Mouse (Mus musculus): ENCODE results near the gene Gm9913. TPM values are rescaled to one million over a fixed set of nuclear protein-coding genes. Genes with fewer than 3 reads are reported as not detected.

Gm9913 gene
- polyA plus RNA-seq, 1 experiment: not detected

DNA sequence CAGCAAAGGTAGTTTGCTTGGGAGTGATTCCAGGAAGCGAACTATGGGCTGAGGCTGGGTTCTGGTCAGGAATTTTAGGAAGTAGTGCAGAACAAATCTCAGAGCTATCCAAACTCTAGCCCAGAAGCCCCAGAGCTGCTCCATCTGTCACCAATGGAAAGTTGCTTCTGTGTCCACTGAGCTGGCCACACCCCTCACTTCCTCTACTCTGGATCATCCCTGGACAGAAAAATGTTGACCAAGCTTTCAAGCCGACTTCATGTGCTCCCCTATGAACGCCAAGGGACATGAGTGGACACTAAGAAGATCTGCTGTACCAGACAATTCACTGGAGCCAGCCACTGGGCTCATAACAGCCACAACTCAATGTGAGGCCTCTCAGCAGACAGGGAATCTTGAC, 28.7 kb upstream of the Gm9913 start:
- H3K27ac ChIP-seq (ENCODE audit: control insufficient read depth, insufficient read depth, low read depth, low read length, poor library complexity): no peak overlapping the region
- H3K4me3 ChIP-seq (replicated peaks; ENCODE audit: control insufficient read depth, low read depth, low read length): no peak overlapping the region
- 77% methylated on average over 3 of the region's 3 CpGs for WGBS
- TF ChIP-seq CTCF (IDR thresholded peaks at IDR 0.05; ENCODE audit: control insufficient read depth, insufficient read depth, low read length) (no peak), POLR2A (IDR thresholded peaks at IDR 0.05; ENCODE audit: borderline replicate concordance, control insufficient read depth, low read depth, low read length) (no peak)
- H3K4me1 ChIP-seq (ENCODE audit: control insufficient read depth, insufficient read depth, low read length): no peaks in the 10 kb centered on the region

DNA sequence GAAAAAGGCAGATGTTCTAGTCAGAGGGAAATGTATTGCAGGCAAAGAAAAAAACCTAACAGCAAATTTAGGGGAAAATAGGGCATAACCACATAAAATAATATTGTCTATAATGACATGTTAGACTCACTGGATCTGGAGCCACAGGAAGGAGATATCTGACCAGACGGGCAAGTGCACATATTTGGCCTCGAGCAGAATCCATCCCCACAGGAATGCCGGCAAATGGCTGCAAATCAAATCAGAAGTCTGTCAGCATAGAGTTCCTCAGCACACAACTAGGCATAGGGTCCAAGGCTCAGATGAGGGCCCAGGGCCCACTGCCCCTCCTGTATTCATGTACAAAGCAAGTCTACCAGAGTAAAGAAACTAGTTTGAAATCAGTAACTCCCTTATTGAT, 27.5 kb upstream of the Gm9913 start:
- no peaks in the 10 kb centered on the region for H3K4me1 ChIP-seq (ENCODE audit: control insufficient read depth, insufficient read depth, low read length)
- no peak overlapping the region for H3K4me3 ChIP-seq (replicated peaks; ENCODE audit: control insufficient read depth, low read depth, low read length)
- TF ChIP-seq POLR2A (IDR thresholded peaks at IDR 0.05; ENCODE audit: borderline replicate concordance, control insufficient read depth, low read depth, low read length) (no peak), CTCF (IDR thresholded peaks at IDR 0.05; ENCODE audit: control insufficient read depth, insufficient read depth, low read length) (no peak)
- H3K27ac ChIP-seq (ENCODE audit: control insufficient read depth, insufficient read depth, low read depth, low read length, poor library complexity): no peak overlapping the region
- 91% methylated on average over 3 of the region's 3 CpGs for WGBS

DNA sequence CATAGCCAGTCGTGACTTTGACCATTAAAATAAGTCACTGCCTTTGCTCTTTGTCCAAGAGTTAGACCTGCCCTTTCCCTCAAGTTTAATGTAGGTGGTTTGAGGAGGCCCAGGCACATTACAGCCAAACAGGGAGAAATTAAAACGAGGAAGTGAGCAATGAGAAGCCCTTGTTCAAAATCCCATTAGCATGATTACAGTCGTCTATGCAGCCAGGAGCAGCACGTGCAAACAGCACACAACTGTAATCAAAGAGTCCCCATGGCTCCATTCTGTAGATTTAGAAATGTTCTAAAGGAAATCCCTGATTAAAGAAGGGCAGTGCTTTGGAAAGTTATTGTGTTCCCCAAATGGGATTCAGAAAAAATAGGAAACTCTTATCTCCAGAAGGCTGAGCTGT, 26.2 kb upstream of the Gm9913 start:
- Histone ChIP-seq H3K27ac (ENCODE audit: control insufficient read depth, insufficient read depth, low read depth, low read length, poor library complexity) (no peak overlapping the region), H3K4me3 (replicated peaks; ENCODE audit: control insufficient read depth, low read depth, low read length) (no peak overlapping the region), H3K4me1 (ENCODE audit: control insufficient read depth, insufficient read depth, low read length) (no peaks in the 10 kb centered on the region)
- WGBS: 32% methylated on average over 4 of the region's 4 CpGs
- TF ChIP-seq POLR2A (IDR thresholded peaks at IDR 0.05; ENCODE audit: borderline replicate concordance, control insufficient read depth, low read depth, low read length): no peak
- no peak for TF ChIP-seq CTCF (IDR thresholded peaks at IDR 0.05; ENCODE audit: control insufficient read depth, insufficient read depth, low read length)

DNA sequence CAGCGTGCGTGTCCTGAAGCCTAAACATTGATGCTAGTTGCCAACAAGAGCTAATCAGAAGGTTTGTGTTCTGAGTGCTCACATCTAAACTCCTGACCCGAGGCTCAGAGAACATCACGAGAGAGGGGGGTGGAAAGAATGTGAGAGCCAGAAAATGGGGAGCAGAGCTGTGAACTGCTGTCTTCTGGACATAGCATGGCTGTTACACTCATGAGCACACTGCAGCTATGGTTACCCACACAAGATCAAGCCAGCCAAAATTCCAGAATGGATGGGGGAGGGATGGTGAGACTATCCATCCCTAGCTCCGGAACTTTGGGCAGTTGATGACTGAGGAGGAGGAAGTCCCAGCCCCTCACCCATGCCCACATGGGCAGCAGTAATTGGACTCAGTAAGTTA, 24.8 kb upstream of the Gm9913 start:
- no peak overlapping the region for H3K4me3 ChIP-seq (replicated peaks; ENCODE audit: control insufficient read depth, low read depth, low read length)
- WGBS: 80% methylated on average over 5 of the region's 5 CpGs
- TF ChIP-seq CTCF (IDR thresholded peaks at IDR 0.05; ENCODE audit: control insufficient read depth, insufficient read depth, low read length): no peak
- no peak for TF ChIP-seq POLR2A (IDR thresholded peaks at IDR 0.05; ENCODE audit: borderline replicate concordance, control insufficient read depth, low read depth, low read length)
- no peaks in the 10 kb centered on the region for H3K4me1 ChIP-seq (ENCODE audit: control insufficient read depth, insufficient read depth, low read length)
- no peak overlapping the region for H3K27ac ChIP-seq (ENCODE audit: control insufficient read depth, insufficient read depth, low read depth, low read length, poor library complexity)

DNA sequence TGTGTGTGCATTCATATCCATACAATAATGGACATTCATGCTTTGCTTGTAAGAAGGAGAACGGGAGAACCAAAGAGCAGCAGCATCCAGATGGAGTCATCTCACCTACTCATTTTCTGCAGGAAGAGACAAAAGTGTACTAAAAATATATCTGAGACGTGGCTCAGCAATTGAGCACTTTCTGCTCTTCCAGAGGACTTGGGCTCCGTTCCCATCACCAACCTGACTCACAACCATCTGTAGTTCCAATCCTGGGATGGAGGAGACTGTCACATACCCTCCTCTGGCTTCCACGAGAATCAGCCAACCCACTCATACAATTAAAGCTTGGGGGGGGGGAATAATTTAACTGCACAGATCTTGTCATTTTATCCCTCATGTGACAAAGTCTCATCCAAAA, 23.8 kb upstream of the Gm9913 start:
- H3K4me3 ChIP-seq (replicated peaks; ENCODE audit: control insufficient read depth, low read depth, low read length): no peak overlapping the region
- no peaks in the 10 kb centered on the region for H3K4me1 ChIP-seq (ENCODE audit: control insufficient read depth, insufficient read depth, low read length)
- WGBS: 72% methylated on average over 4 of the region's 4 CpGs
- no peak overlapping the region for H3K27ac ChIP-seq (ENCODE audit: control insufficient read depth, insufficient read depth, low read depth, low read length, poor library complexity)
- TF ChIP-seq POLR2A (IDR thresholded peaks at IDR 0.05; ENCODE audit: borderline replicate concordance, control insufficient read depth, low read depth, low read length) (no peak), CTCF (IDR thresholded peaks at IDR 0.05; ENCODE audit: control insufficient read depth, insufficient read depth, low read length) (no peak)

DNA sequence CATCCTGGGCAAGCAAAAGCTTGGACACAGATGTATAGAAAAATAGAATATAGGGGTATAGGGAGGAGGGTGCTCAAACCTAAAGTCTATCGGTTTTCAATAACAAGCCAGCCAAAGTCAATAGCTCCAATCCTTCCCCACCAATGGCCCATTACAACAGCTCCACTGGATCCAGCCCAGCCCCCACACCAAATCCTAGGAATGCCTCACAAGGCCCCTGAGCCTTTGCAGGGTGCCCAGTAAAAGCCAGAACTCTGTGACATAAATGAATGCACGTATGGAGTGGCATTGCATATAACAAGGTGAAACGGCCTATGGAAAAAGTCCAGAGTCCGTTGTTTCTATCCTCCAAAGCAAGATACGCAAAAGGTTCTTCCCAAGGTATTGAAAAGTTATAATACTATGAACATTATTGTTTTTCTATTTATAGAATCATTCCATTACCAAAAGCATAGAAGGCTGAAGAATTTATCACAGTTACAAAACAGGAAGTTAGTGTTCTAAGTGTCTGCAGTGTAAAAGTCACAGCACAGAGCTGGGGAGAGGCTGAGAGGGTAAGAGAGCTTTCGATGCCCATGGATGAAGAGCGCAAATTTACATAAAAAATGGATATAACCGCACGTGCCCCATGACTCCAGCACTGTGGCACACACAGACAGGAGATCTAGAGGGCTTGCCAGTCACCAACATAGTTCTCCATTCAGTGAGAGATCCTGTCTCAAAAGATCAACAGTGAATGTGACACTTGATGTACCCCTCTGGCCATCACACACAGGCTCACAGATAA, 23.2 kb upstream of the Gm9913 start:
- Histone ChIP-seq H3K27ac (ENCODE audit: control insufficient read depth, insufficient read depth, low read depth, low read length, poor library complexity) (no peak overlapping the region), H3K4me3 (replicated peaks; ENCODE audit: control insufficient read depth, low read depth, low read length) (no peak overlapping the region), H3K4me1 (ENCODE audit: control insufficient read depth, insufficient read depth, low read length) (no peaks in the 10 kb centered on the region)
- 63% methylated on average over 9 of the region's 9 CpGs for WGBS
- TF ChIP-seq CTCF (IDR thresholded peaks at IDR 0.05; ENCODE audit: control insufficient read depth, insufficient read depth, low read length): no peak
- TF ChIP-seq POLR2A (IDR thresholded peaks at IDR 0.05; ENCODE audit: borderline replicate concordance, control insufficient read depth, low read depth, low read length): no peak

DNA sequence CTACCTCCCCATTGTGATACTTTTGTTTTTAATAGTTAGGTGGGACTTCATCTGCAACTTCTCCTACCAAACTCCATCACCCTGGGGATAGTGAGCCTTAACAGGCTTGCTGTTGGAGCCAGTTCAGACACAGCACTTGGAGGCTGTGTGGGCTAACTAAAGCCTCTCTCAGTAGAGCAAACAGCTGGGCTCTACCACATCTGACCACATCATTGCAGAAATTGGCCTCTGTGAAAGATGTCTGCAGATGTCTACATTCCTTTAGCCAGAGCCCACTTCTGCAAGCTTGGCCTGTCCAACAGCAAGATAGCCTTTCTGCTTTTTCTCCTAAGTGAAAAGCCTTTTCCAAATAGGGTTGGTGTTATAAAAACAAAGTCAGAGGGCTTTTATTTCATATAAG, 20.7 kb upstream of the Gm9913 start:
- Histone ChIP-seq H3K4me1 (ENCODE audit: control insufficient read depth, insufficient read depth, low read length) (no peaks in the 10 kb centered on the region), H3K27ac (ENCODE audit: control insufficient read depth, insufficient read depth, low read depth, low read length, poor library complexity) (no peak overlapping the region), H3K4me3 (replicated peaks; ENCODE audit: control insufficient read depth, low read depth, low read length) (no peak overlapping the region)
- TF ChIP-seq CTCF (IDR thresholded peaks at IDR 0.05; ENCODE audit: control insufficient read depth, insufficient read depth, low read length) (no peak), POLR2A (IDR thresholded peaks at IDR 0.05; ENCODE audit: borderline replicate concordance, control insufficient read depth, low read depth, low read length) (no peak)

DNA sequence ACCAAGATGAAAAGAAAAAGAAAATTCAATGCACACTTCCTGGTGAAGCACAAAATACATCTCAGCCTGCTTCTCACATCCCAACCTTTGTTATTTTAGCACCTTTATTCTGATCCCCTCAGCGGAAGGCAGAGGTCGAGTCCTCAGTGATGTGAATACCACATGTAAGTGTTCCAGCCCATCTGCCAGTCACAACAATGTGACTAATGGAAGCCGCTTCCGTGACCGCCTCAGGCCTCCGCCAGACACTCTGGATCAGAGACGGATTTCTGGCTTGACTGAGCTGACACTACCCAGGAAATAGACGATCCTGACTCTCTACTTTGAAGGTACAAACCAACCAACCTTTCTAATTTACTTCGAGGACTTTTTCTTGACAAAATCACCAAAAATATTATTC, 20.0 kb upstream of the Gm9913 start:
- WGBS: 82% methylated on average over 9 of the region's 9 CpGs
- no peak overlapping the region for H3K27ac ChIP-seq (ENCODE audit: control insufficient read depth, insufficient read depth, low read depth, low read length, poor library complexity)

DNA sequence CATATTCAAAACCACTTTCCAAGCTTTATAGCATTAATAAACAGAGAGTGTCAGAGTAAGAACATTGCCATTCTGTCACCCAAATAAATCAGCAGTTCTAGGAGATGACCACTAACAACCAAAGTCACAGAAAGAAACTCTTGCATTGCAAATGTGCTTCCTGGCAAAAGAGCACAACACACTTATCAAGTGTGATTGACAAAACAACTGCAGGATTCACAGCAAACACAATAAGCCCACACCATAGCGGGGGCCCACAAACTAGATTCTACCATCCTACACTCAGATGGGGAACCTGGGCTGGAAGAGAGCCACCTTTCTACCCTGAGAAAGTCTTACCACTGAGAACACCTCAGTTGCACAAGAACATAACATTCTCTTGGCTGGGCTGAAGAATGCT, 14.9 kb upstream of the Gm9913 start:
- H3K4me3 ChIP-seq (replicated peaks; ENCODE audit: control insufficient read depth, low read depth, low read length): no peak overlapping the region
- no peak for TF ChIP-seq POLR2A (IDR thresholded peaks at IDR 0.05; ENCODE audit: borderline replicate concordance, control insufficient read depth, low read depth, low read length)
- TF ChIP-seq CTCF (IDR thresholded peaks at IDR 0.05; ENCODE audit: control insufficient read depth, insufficient read depth, low read length): no peak

More for the DNA sequence above, 20.0 kb upstream of the Gm9913 start:
- no peak overlapping the region for H3K4me3 ChIP-seq (replicated peaks; ENCODE audit: control insufficient read depth, low read depth, low read length)
- no peak for TF ChIP-seq CTCF (IDR thresholded peaks at IDR 0.05; ENCODE audit: control insufficient read depth, insufficient read depth, low read length)
- TF ChIP-seq POLR2A (IDR thresholded peaks at IDR 0.05; ENCODE audit: borderline replicate concordance, control insufficient read depth, low read depth, low read length): no peak
- no peaks in the 10 kb centered on the region for H3K4me1 ChIP-seq (ENCODE audit: control insufficient read depth, insufficient read depth, low read length)

More for the DNA sequence above, 14.9 kb upstream of the Gm9913 start:
- Histone ChIP-seq H3K4me1 (ENCODE audit: control insufficient read depth, insufficient read depth, low read length) (no peaks in the 10 kb centered on the region; the same call in 1 of the 2 replicates), H3K27ac (ENCODE audit: control insufficient read depth, insufficient read depth, low read depth, low read length, poor library complexity) (no peak overlapping the region)
- WGBS: 79% methylated on average over 1 of the region's 1 CpGs
